Mouse (Mus musculus): ENCODE measurements around the gene Psme3.

DNA sequence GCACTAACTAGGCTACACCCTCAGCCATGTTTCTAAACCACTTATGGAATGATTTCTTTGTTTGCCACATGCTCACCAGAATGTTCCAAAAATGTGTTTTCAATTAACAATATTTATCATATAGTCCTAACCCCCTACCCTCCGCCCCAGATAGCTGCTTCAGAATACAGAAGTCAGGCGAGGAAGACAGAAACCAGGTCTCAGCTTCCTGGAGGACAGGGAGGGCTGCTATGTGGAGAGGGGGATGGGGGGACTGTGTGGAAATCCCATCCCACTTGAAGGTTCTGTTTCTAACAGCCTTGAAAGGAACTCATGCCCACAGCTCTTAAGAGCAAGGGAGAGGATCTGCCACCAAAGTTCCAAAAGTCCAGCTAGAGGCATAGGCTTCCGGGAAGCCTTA lies 33.2 kb downstream of the Psme3 start:
- TF ChIP-seq CTCF (IDR thresholded peaks at IDR 0.05) (no peak), EP300 (IDR thresholded peaks at IDR 0.05) (no peak)

Data from lung, postnatal 0 days (tissue).